Mouse (Mus musculus) embryonic fibroblast, embryonic 13.5 days (primary cell): ENCODE data around the gene Dock8.

ENCODE experiments used
- CTCF ChIP-seq: IDR thresholded peaks from 2 replicates; pipeline ENCODE4 v1.5.1; 2011; ENCODE audit warnings: mild to moderate bottlenecking, control low read depth, low read length, moderate library complexity, borderline replicate concordance; ENCODE audit not compliant: insufficient read depth
- POLR2A ChIP-seq: IDR thresholded peaks from 2 replicates; pipeline ENCODE4 v1.6.1; 2011; ENCODE audit warnings: low read depth, mild to moderate bottlenecking, control low read depth, low read length, moderate library complexity

DNA sequence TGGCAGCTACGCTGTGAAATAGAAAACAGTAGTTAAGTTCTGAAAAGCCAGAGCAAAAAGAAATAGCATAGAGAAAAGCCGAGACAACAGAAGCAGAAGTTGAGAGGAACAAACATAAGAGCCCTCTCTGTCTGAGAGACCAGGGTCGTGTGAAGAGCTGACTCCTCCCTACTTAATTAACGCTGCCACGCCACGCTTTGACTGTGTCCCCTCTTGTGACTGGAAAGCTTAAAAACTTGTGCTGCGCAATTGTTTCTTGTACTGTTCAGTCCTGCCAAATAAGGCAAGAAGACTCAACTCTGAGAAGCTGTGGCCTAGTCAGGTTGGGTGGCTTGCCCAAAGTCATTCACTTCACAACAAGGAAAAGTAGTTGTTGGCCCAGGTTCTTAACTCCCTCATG, 184.7 kb downstream of the Dock8 start:
- TF ChIP-seq POLR2A (no peak), CTCF (no peak)
